Mouse (Mus musculus): ENCODE measurements at regions not wholly inside any gene's neighbourhood (a gene's known extent, or its start where the extent isn't known, plus 50 kb on each side); places are given as distances from the start of the nearest gene placed in this dataset.

DNA sequence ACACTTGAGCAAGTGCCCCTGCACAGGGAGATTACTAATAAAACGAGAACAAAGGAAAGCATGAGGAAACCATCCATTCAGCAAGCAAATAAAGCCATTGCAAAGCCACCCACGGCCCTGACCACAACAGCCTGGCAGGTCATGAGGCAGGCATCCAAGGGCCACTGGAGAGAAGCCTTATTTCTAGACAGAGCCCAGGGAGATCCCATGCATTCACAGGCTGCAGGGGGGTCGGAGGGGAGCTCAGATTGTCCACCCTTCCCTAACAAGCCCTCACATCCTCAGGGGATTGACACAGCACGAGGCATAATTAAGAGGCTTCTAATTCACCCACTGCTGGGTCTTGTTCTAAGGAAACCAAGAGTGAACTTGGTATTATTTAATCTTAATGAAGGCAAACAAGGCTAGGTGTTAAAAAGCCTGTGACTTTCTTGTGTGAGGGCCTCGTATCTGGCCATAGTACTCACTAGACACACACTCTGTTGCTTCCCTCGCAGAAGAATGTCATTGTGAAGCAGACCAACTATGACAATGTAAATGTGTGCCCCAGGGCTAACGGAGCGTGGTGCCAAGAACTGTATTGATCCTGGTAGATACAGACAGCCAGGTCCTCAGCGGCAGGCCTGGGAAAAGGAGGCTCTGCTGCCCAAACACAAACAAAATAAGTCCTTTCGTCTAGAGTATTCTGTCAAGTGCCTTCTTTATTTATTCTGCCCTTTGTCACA is 303.6 kb upstream of the Slc24a5 start:
- Histone ChIP-seq H3K27me3 (ENCODE audit: control insufficient read depth, insufficient read depth, low read length) (no peaks in the 10 kb centered on the region), H3K9ac (ENCODE audit: low read length) (no peak overlapping the region), H3K9me3 (ENCODE audit: control insufficient read depth, low read length) (no peaks in the 10 kb centered on the region), H3K36me3 (ENCODE audit: control insufficient read depth, insufficient read depth, low read length) (no peaks in the 10 kb centered on the region), H3K4me2 (ENCODE audit: low read depth) (no peak overlapping the region), H3K4me1 (ENCODE audit: control insufficient read depth, insufficient read depth, low read length) (0 out of 2 replicates have a peak, but pooled peaks cover 2% of the 10 kb centered on the region), H3K4me3 (ENCODE audit: low read depth, low read length) (no peak overlapping the region), H3K27ac (ENCODE audit: low read depth, low read length) (no peak overlapping the region)
- ATAC-seq (ENCODE audit: insufficient read depth, low FRiP score, low TSS enrichment) (no peak; the same call in 1 of the 2 replicates), DNase-seq (ENCODE audit: low spot score) (no peak)
- 49% methylated on average over 10 of the region's 10 CpGs for WGBS

DNA sequence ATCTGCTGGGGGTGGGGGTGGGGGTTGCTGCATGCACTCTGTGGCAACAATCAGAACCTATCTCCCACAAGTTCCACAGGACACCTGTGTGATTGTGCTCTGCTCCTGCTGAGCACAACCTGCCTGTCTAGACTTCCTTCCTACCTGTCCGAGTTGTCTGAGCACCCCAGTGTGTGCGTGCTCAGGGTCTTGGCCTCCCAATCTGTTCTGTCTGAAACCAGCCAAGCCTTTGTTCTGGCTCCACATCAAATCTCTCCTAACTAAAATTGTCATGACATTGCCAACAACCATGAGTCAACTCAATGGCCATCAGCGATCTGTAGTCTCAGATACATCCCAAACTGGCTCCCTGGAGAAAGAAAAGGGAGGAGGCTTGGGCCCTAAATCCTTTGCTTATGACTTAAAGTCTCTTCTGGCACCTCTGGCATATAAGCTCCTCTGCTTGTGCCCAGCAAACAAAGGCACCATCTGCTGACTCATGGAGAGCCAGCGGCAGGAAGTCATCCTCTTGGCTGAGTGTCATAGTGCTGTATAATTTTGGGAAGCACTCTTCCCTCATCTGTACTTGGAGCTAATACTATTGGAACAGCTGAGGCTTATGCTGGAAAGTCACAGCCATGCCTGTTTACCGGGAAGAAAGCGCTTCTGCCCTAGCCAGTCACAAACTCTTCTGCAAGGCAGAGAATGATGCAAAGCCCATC is 298.5 kb upstream of the Slc24a5 start:
- WGBS = 96% methylated on average over 6 of the region's 6 CpGs
- no peak for ATAC-seq (ENCODE audit: insufficient read depth, low FRiP score, low TSS enrichment)
- 0 out of 2 replicates have a peak, but pooled peaks cover 4% of the 10 kb centered on the region for H3K4me1 ChIP-seq (ENCODE audit: control insufficient read depth, insufficient read depth, low read length)
- H3K9me3 ChIP-seq (ENCODE audit: control insufficient read depth, low read length) = no peaks in the 10 kb centered on the region
- H3K4me2 ChIP-seq (ENCODE audit: low read depth) = no peak overlapping the region
- H3K27me3 ChIP-seq (ENCODE audit: control insufficient read depth, insufficient read depth, low read length) = no peaks in the 10 kb centered on the region
- H3K27ac ChIP-seq (ENCODE audit: low read depth, low read length) = no peak overlapping the region
- H3K36me3 ChIP-seq (ENCODE audit: control insufficient read depth, insufficient read depth, low read length) = no peaks in the 10 kb centered on the region
- DNase-seq (ENCODE audit: low spot score) = no peak
- no peak overlapping the region for H3K4me3 ChIP-seq (ENCODE audit: low read depth, low read length)
- no peak overlapping the region for H3K9ac ChIP-seq (ENCODE audit: low read length)

DNA sequence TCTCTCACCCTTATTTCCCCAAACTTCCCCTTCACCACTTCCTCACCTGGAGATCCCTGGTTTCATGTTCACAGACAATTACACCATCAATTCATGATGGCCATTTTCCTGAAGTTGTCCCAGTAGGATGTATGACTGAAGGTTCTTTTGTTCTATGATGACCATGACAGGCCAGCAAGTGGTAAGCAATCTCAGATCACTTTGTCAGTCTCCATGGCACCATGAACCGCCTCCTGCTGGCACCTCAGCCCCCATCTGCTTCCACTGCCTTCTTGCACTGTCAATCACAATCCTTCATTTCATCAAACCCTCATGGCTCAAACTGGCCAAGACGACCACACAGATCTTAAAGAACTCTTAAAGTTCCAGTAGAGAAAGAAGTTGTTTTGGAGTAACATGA is 297.9 kb upstream of the Slc24a5 start:
- DNase-seq (ENCODE audit: low spot score) (no peak), ATAC-seq (ENCODE audit: insufficient read depth, low FRiP score, low TSS enrichment) (no peak)
- H3K9ac ChIP-seq (ENCODE audit: low read length) = no peak overlapping the region
- H3K4me1 ChIP-seq (ENCODE audit: control insufficient read depth, insufficient read depth, low read length) = 0 out of 2 replicates have a peak, but pooled peaks cover 4% of the 10 kb centered on the region
- no peaks in the 10 kb centered on the region for H3K9me3 ChIP-seq (ENCODE audit: control insufficient read depth, low read length)
- no peak overlapping the region for H3K4me3 ChIP-seq (ENCODE audit: low read depth, low read length)
- H3K36me3 ChIP-seq (ENCODE audit: control insufficient read depth, insufficient read depth, low read length) = no peaks in the 10 kb centered on the region
- no peaks in the 10 kb centered on the region for H3K27me3 ChIP-seq (ENCODE audit: control insufficient read depth, insufficient read depth, low read length)
- H3K27ac ChIP-seq (ENCODE audit: low read depth, low read length) = no peak overlapping the region
- WGBS = 83% methylated on average over 2 of the region's 2 CpGs
- no peak overlapping the region for H3K4me2 ChIP-seq (ENCODE audit: low read depth)

DNA sequence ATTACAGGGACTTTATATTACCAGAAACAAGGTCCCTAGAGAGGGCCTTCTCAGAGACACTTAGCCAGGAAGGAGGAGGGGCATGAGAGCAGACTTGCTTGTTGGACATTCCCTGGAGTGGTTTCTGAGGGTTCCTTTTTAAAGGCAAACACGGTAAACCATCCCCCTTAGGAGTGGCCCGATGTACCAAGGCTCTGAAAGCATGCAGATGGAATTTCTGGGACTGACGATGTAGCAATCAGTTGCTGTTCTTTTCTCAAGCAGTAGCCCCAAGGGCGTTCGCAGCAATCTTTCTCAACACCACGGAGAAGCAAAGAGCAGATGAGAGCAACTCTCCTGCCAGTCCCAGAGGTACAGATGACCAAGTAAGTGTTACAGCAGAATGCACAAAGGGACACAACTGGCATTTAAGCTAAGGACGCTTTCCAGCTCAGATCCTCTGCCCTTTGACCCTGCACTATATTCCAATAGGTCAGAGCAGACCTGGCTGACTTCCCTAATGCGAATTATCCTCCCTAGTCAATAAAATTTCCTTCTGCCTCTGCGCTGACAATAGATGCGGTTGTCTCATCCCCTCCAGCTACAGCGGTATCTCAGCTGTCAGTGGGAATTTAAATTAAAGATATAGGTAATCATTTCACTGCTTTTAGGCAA is 295.7 kb upstream of the Slc24a5 start:
- ATAC-seq (ENCODE audit: insufficient read depth, low FRiP score, low TSS enrichment) (0 out of 2 replicates have a peak, but pooled peaks have one; percentile 31), DNase-seq (ENCODE audit: low spot score) (no peak)
- Histone ChIP-seq H3K9ac (ENCODE audit: low read length) (no peak overlapping the region), H3K4me2 (ENCODE audit: low read depth) (no peak overlapping the region), H3K4me1 (ENCODE audit: control insufficient read depth, insufficient read depth, low read length) (0 out of 2 replicates have a peak, but pooled peaks cover 4% of the 10 kb centered on the region), H3K27ac (ENCODE audit: low read depth, low read length) (peak overlapping the region; percentile 49; the same call in 1 of the 2 replicates), H3K4me3 (ENCODE audit: low read depth, low read length) (no peak overlapping the region), H3K36me3 (ENCODE audit: control insufficient read depth, insufficient read depth, low read length) (no peaks in the 10 kb centered on the region), H3K27me3 (ENCODE audit: control insufficient read depth, insufficient read depth, low read length) (no peaks in the 10 kb centered on the region), H3K9me3 (ENCODE audit: control insufficient read depth, low read length) (no peaks in the 10 kb centered on the region)
- 48% methylated on average over 11 of the region's 11 CpGs for WGBS

DNA sequence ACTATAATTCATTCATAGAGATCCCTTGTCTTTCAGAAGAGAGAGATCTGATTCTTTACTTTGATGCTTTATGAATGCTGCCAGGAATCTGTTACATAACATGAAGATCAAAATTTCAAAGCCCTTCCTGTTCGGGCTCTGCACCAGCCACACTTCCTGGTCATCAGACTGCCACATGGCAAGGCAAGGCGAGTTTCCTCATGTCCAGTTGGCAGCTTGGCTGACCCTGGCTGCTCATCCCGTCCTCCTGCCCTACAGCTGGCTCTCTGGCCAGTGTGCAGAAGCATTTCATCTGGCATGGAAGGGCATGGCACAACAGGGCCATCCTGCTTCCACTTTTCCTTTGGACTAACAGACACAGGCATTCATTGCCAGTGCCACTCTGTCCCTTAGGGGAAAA is 292.2 kb upstream of the Slc24a5 start:
- Histone ChIP-seq H3K27me3 (ENCODE audit: control insufficient read depth, insufficient read depth, low read length) (no peaks in the 10 kb centered on the region), H3K4me1 (ENCODE audit: control insufficient read depth, insufficient read depth, low read length) (0 out of 2 replicates have a peak, but pooled peaks cover 4% of the 10 kb centered on the region), H3K4me2 (ENCODE audit: low read depth) (no peak overlapping the region), H3K36me3 (ENCODE audit: control insufficient read depth, insufficient read depth, low read length) (no peaks in the 10 kb centered on the region), H3K9ac (ENCODE audit: low read length) (no peak overlapping the region), H3K4me3 (ENCODE audit: low read depth, low read length) (no peak overlapping the region), H3K27ac (ENCODE audit: low read depth, low read length) (no peak overlapping the region), H3K9me3 (ENCODE audit: control insufficient read depth, low read length) (no peaks in the 10 kb centered on the region)
- DNase-seq (ENCODE audit: low spot score) = no peak
- ATAC-seq (ENCODE audit: insufficient read depth, low FRiP score, low TSS enrichment) = no peak
- 75% methylated on average over 3 of the region's 3 CpGs for WGBS

DNA sequence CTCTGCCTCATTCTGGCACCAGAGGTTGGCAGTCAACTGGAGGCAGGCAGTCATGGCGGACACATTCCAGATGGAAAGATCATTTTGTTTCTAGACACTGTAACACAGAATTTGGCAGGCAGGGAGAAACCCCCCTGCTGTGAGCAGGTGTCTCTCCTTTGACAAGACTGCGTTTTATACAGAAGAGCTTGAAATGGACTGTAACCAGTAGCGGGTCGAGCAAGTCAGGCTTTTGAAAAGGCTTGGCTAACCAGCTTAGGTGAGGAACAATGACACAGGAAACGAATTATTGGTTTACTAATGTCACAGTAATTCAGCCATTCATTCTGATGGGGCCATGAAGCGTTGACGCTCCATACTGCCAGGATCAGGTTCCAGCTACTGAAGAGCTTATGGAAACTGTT is 275.3 kb upstream of the Slc24a5 start:
- ATAC-seq (ENCODE audit: insufficient read depth, low FRiP score, low TSS enrichment) = no peak
- 40% methylated on average over 7 of the region's 7 CpGs for WGBS

DNA sequence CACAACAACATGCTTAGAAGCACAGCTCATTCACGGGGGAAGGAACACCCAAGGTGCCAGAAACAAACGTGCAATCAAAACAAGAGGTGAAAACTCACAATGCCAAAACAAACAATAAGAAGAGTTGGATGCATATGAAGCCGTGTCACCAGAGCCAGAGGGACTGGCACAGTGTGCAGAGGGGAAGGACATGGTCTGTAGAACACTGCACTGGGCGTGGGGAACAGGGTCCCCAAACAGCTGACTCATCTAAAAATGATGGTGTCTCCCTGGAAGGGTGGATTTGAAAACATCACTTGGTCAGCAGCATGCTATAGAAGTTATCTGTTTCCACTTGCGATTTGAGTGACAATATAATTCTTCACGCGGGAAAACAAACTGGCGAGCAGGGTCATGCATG is 256.2 kb upstream of the Slc24a5 start:
- 76% methylated on average over 8 of the region's 8 CpGs for WGBS

More for the DNA sequence above, 275.3 kb upstream of the Slc24a5 start:
- Histone ChIP-seq H3K9me3 (ENCODE audit: control insufficient read depth, low read length) (no peaks in the 10 kb centered on the region), H3K4me3 (ENCODE audit: low read depth, low read length) (no peak overlapping the region), H3K4me2 (ENCODE audit: low read depth) (no peak overlapping the region), H3K4me1 (ENCODE audit: control insufficient read depth, insufficient read depth, low read length) (0 out of 2 replicates have a peak, but pooled peaks cover 3% of the 10 kb centered on the region), H3K9ac (ENCODE audit: low read length) (no peak overlapping the region), H3K27me3 (ENCODE audit: control insufficient read depth, insufficient read depth, low read length) (no peaks in the 10 kb centered on the region), H3K27ac (ENCODE audit: low read depth, low read length) (no peak overlapping the region), H3K36me3 (ENCODE audit: control insufficient read depth, insufficient read depth, low read length) (no peaks in the 10 kb centered on the region)
- DNase-seq (ENCODE audit: low spot score) = peak; percentile 33

DNA sequence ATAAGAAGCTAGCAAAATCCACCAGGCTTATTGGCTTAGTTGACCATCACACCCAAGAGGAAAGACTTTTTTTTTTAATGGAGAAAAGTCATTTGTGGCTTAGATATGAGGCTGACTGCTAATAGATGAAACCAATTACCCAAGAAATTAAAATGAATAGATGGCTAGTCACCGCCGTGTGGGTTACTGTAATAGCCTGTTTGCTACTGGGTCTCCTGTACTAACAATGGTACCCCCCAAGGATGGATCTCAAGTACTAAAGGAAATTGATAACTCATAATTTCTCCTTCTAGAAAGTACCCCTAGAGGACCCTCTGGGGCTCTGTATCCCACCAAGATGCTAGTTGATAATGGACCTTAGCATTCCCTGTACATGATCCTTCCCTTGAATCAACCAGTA is 251.1 kb upstream of the Slc24a5 start:
- H3K27ac ChIP-seq (ENCODE audit: low read depth, low read length) = no peak overlapping the region
- ATAC-seq (ENCODE audit: insufficient read depth, low FRiP score, low TSS enrichment) = no peak
- no peaks in the 10 kb centered on the region for H3K27me3 ChIP-seq (ENCODE audit: control insufficient read depth, insufficient read depth, low read length)
- H3K4me3 ChIP-seq (ENCODE audit: low read depth, low read length) = no peak overlapping the region
- H3K9me3 ChIP-seq (ENCODE audit: control insufficient read depth, low read length) = no peaks in the 10 kb centered on the region
- H3K36me3 ChIP-seq (ENCODE audit: control insufficient read depth, insufficient read depth, low read length) = no peaks in the 10 kb centered on the region
- 81% methylated on average over 2 of the region's 2 CpGs for WGBS
- H3K4me1 ChIP-seq (ENCODE audit: control insufficient read depth, insufficient read depth, low read length) = no peaks in the 10 kb centered on the region
- H3K4me2 ChIP-seq (ENCODE audit: low read depth) = no peak overlapping the region
- no peak for DNase-seq (ENCODE audit: low spot score)
- H3K9ac ChIP-seq (ENCODE audit: low read length) = no peak overlapping the region

More for the DNA sequence above, 256.2 kb upstream of the Slc24a5 start:
- DNase-seq (ENCODE audit: low spot score) = no peak
- Histone ChIP-seq H3K4me2 (ENCODE audit: low read depth) (no peak overlapping the region), H3K4me3 (ENCODE audit: low read depth, low read length) (no peak overlapping the region), H3K27ac (ENCODE audit: low read depth, low read length) (no peak overlapping the region), H3K27me3 (ENCODE audit: control insufficient read depth, insufficient read depth, low read length) (no peaks in the 10 kb centered on the region), H3K9me3 (ENCODE audit: control insufficient read depth, low read length) (no peaks in the 10 kb centered on the region), H3K9ac (ENCODE audit: low read length) (no peak overlapping the region), H3K36me3 (ENCODE audit: control insufficient read depth, insufficient read depth, low read length) (no peaks in the 10 kb centered on the region), H3K4me1 (ENCODE audit: control insufficient read depth, insufficient read depth, low read length) (no peaks in the 10 kb centered on the region)
- ATAC-seq (ENCODE audit: insufficient read depth, low FRiP score, low TSS enrichment) = no peak

Measured in neural tube, embryonic 11.5 days (tissue).